Mouse (Mus musculus) embryo, embryonic 10 days (tissue): ENCODE results near the gene 9830107B12Rik.
"Not testable (repeated sequence)": the region's sequence is repeated elsewhere in the genome, so short reads cannot be mapped to it uniquely, and the experiment has no call there.

Experiments
- DNase-seq: peaks from one replicate; pipeline ENCODE4 v3.0.0-alpha.2; 2015; ENCODE audit warnings: low spot score

9830107B12Rik gene

DNA sequence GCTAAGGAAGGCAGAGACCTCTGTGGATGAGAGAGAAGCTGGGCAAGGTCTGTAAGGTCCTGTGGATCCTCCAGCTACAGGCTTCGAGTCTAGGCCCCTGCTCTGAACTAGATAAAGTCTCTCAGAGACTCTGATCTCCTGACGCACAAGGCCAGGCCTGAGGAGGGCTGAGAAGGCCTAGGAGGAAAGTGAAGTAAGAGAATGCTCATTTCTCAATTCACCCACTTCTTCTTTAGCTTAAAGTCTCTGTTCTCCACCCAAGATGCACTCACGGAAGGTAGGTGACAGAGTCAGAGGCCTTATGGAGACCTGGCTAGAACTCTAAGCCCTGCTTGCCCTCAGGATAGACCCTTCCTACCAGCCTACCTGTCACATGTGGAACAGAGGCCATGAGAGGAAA lies at the start of gene 9830107B12Rik:
9830107B12Rik (minus strand) TSS at position 149 of the 400 bp plus-strand sequence.
- DNase-seq, result no peak

DNA sequence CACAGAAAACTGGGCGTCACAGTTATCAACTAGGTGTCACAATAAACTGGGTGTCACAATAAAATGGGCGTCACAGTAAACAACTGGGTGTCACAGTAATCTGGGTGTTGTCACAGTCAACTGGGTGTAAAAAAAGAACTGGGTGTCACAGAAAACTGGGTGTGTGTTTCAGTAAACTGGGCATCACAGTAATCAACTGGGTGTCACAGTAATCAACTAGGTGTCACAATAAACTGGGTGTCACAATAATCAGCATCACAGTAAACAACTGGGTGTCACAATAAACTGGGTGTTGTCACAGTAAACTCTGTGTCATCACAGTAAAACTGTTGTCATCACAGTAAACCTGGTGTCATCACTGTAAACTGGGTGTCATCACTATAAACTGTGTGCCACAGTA lies 46.3 kb upstream of the 9830107B12Rik start:
- DNase-seq, result no peak

GRCm38 (mm10) chr17:48185252-48185651 lies 39.2 kb upstream of the 9830107B12Rik start:
- DNase-seq, result no peak

DNA sequence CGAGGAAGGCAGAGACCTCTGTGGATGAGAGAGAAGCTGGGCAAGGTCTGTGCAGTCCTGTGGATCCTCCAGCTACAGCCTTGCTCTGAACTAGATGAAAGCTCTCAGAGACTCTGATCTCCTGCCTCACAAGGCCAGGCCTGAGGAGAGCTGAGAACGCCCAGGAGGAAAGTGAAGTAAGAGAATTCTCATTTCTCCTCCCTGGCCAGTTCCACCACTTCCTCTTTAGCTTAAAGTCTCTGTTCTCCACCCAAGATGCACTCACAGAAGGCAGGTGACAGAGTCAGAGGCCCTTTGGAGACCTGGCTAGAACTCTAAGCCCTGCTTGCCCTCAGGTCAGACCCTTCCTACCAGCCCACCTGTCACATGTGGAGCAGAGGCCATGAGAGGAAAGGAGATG lies 21.0 kb upstream of the 9830107B12Rik start, which contains the start of gene A530064D06Rik:
A530064D06Rik (minus strand) TSS at position 173 of the 400 bp plus-strand sequence.
- not testable (repeated sequence) for DNase-seq

DNA sequence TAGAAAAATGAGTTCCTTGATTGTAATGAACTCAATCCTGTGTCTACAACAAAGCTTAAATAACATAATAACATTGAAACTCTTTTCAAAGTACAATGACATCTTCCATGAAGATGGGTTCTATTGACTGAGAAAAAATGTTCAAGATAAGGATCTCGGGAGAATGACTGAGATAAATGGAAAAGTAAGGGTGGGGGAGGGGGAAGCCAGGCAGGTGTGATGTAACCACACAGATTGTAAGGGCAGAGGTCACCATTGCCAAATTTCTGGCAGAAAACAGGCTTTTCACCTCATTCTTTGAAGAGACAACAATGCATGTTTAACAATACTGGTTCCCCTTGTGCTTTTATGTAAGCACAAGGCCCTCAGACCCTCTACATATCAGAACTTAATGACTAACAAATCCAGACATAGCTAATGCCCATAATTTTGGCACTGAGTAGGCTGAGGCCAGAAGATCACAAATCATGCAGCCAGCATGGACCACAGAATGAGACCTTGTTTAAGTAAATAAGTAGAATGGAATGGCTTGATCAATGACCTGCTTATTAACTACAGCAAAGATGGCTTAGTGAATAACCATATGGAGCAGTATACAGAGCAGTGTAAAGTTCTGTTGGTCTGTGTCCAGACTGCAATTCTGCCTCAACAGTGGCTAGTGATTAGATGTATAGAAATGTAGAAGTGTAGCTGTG lies 11.5 kb upstream of the 9830107B12Rik start:
- DNase-seq, result no peak

DNA sequence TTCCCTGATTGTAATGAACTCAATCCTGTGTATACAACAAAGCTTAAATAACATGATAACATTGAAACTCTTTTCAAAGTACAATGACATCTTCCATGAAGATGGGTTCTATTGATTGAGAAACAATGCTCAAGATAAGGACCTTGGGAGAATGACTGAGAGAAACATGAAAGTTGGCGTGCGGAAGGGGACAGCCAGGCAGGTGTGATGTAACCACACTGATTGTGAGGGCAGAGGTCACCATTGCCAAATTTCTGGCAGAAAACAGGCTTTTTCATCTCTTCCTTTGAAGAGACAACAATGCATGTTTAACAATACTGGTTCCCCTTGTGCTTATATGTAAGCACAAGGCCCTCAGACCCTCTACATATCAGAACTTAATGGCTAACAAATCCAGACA lies 13.3 kb downstream of the 9830107B12Rik start:
- DNase-seq, result no peak

DNA sequence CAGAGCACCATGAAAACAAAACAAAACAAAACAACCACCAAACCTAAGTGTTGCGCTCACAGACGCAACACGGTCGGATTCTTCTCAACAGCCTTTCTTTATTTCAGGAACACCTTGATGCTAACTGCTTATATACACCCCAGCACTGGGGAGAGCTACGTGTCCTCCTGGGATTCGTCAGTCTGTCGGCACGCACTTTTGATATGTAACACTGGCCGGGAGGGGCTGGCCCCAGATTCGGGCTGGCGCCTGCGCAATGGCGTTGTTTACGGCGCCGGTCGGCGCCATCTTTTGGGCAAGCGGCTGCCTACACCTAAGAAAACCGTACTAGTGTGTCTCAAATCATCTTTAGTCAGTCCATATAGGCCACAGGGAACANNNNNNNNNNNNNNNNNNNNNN lies 25.6 kb downstream of the 9830107B12Rik start:
- DNase-seq, result no peak

GRCm38 (mm10) chr17:48119656-48120055 lies 26.4 kb downstream of the 9830107B12Rik start:
- peak; percentile 88 for DNase-seq

- no peak for DNase-seq
These were observed 27.5 kb downstream of the 9830107B12Rik start for GRCm38 (mm10) chr17:48118570-48118969.

DNA sequence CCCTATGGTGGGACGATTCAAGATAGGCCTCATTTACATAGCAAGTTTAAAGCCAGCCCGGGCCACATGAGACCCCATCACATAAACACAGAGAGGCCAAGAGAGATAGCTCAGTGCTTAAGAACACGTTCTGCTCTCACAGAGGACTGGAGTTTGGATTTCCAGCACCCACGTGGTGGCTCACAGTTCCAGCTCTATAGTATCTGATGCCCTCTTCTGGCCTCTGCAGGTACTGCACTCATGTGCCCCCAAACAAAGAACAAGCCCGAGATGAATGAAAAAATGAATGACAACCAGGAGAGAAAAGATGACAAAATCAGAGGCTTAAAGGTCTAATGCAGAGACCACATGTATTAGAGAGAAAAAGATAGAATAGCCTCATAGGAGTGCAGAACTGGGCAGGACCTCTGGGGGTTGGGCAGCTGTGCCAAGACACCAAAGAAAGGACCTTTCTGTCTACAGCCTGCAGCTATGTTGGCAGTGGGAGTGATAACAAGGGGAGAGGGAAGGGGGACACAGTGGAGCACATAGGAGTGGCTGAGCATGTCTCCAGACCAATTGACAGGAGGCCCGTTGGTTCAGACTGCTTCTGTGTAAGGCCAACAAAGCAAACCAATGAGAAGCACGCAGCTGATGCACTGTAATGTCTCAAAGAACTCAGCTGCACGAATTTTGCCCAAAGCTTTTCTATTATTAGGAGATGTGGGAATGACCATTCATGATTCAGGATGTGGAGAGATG lies 35.4 kb downstream of the 9830107B12Rik start:
- peak; percentile 61 for DNase-seq

DNA sequence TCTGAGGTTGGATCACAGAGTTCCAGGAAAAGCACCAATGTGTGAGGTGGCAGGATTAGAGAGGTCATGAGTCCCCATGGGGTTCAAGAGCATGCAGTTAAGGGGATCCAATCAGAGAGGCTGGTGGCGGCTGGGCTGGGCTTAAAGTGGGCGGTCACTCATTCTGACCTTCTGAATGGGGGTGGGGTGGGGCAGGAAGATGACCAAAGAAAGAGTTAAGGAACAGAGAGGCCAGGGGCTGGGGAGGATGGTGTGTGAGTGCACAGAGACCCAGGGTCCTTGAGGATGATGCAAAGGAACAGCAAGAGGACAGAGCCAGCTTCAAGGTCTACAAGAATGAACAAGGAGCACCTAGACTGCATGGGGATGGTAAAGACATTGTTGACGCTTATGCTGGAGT lies 37.5 kb downstream of the 9830107B12Rik start:
- DNase-seq, result no peak

GRCm38 (mm10) chr17:48107862-48108261 lies 38.2 kb downstream of the 9830107B12Rik start:
- DNase-seq, result no peak

- DNase-seq, result no peak
These were observed 38.7 kb downstream of the 9830107B12Rik start for GRCm38 (mm10) chr17:48107333-48107732.

GRCm38 (mm10) chr17:48100441-48101417 lies 45.3 kb downstream of the 9830107B12Rik start:
- peak; percentile 94 for DNase-seq

DNA sequence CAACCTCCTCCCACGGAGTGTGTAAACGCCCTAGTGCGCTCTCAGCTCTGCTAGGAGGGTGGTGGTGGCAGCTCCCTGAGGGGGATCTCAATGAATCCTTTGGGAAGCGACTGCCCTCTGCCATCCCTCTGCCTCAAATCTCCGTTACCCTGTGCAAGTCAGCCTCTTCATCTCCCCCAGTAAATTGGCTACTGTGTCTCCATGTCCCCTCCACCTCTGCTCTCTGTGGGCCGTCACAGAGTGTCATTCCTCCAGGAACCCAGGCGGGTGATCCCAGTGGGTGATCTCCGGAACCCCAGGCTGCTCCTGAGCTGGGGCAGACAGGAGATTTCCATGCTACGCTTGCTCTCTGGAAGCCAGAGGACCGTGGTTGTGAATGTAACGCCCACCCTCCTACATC lies 46.8 kb downstream of the 9830107B12Rik start:
- no peak for DNase-seq

DNA sequence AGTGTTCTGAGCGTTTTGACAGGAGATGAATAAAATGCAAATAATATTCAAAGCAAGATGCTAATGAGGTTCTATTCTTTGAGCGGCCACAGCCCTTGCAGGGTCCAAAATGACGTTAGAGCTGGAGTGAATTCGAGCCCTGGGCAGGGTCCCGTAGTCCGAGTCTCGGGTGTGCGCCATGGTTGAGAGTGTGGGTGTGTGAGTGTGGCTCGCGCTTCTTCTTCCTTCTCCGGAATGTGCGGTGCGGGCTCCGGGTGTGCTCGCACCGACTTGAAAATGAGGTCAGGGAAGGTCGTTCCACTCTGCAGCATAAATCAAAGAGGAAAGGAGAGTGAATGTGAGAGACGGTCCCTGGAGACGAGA lies 47.6 kb downstream of the 9830107B12Rik start:
- peak; percentile 71 for DNase-seq

GRCm38 (mm10) chr17:48097743-48098527 lies 48.1 kb downstream of the 9830107B12Rik start:
- DNase-seq, result peak; percentile 84

DNA sequence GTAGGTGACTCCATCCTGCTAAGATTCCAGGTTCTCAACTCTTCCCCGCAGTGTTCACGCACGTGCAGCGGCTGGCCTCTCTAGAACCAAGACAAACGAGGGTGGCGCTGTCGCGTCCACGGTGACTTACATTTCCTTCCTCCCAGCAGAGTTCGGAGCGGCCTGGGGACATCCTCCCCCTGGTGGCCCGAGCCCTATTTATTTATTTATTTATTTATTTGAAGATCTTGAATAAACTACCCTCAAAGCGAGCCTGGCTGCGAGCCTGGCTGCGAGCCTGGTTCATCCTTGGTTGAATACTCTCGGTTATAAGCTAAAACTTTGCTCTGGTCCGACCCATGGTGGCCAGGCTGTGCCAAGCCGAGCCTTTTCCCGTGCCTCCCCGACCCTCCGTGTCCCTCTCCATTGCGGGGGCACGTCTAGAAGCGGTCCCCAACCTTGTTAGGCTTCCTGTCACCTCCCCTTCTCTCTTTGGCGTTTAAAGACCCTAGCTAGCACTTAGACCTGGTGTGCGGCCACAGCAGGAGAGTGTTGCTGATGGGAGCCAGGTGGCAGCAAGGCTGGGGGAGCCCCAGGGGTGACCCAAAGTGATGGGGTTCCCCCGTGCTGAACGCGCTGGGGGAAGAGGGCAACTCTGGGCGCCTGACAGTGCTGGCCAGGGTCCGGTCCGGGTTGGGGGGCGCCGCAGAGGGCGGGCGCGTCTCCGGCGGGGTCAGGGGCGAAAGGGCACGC lies 48.9 kb downstream of the 9830107B12Rik start:
- peak; percentile 86 for DNase-seq

- DNase-seq, result no peak
These were observed 49.7 kb downstream of the 9830107B12Rik start for GRCm38 (mm10) chr17:48096321-48096720.

DNA sequence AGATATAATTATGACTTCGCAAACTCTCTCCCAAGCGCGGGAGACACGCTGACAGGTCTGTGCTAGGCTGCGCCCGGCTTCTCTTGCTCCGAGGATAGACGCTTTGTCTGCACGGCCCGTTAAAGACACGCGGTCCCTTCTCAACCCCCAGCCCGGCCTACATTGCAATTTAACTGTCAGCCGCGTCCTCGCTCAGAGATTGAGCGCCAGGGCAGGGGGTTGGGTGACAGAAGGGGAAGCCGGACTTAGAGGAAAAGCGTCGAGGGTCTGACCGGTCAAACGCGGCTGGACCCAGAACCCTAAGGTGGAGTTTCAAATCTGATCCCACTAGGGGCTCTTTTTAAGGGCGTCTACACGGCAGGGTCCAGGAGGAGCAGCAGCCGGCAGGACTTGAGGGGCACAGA lies 50.3 kb downstream of the 9830107B12Rik start:
- DNase-seq, result peak; percentile 82
